Comparison of ENCODE assay signal across 8 mouse cellular contexts in genomic region chr14:55148363-55148915, GRCm38 (mm10). TPM values are rescaled to one million over a fixed set of nuclear protein-coding genes. Genes with fewer than 3 reads are reported as not detected.
DNase-seq lines count a peak whose midpoint lies in the region.

No protein-coding gene starts in this region.

- peak; percentile 48 for DNase-seq in CD4-positive helper T cell, adult 2 months (ENCODE audit: low read depth, low spot score)
- DNase-seq in WW6 (ENCODE audit: low read depth, low spot score): peak; percentile 29
- DNase-seq in cerebellum, postnatal 25 days: peak; percentile 85 to 89
- peak; percentile 30 for DNase-seq in gastrocnemius, postnatal 25 days
- DNase-seq in kidney, postnatal 10 days: peak; percentile 66
- peak; percentile 20 to 36 for DNase-seq in lung, adult 18-20 months
- DNase-seq in ovary, postnatal 36 days (ENCODE audit: low spot score): peak; percentile 31
- DNase-seq in yolk sac, embryonic 10.5 days (ENCODE audit: low spot score): peak; percentile 49

RNA-seq across cellular contexts. Expression of gene Jph4, which starts 31.7 kb away (rescaled TPM):
- total RNA-seq in gastrocnemius, postnatal 25 days (2021): under 1 TPM; 0.28 to 0.35 TPM

RNA-seq across cellular contexts. Expression of gene Ap1g2, which starts 42.0 kb away (rescaled TPM):
- 1 to 10 TPM; 4.8 to 5.7 TPM for total RNA-seq in gastrocnemius, postnatal 25 days (2021)

RNA-seq across cellular contexts. Expression of gene Thtpa, which starts 53.9 kb away (rescaled TPM):
- 10 to 100 TPM; 10.5 to 11.1 TPM for total RNA-seq in gastrocnemius, postnatal 25 days (2021)

RNA-seq across cellular contexts. Expression of gene Zfhx2, which starts 56.3 kb away (rescaled TPM):
- 1 to 10 TPM; 3.5 to 3.7 TPM for total RNA-seq in gastrocnemius, postnatal 25 days (2021)

Comparison
In these comparisons a context has a peak if more than half of its experiments do, and no peak if none do; other contexts are left out.
1. Peak in every context shown above with its lines: DNase-seq.
2. DNase-seq: peak in every context shown above with its lines; median percentile 87 in cerebellum, postnatal 25 days; 66 in kidney, postnatal 10 days; 49 in yolk sac, embryonic 10.5 days; 48 in CD4-positive helper T cell, adult 2 months; 31 in ovary, postnatal 36 days; 30 in gastrocnemius, postnatal 25 days; 29 in WW6; 28 in lung, adult 18-20 months.